Mouse (Mus musculus): ENCODE measurements around the gene Tex45.

DNA sequence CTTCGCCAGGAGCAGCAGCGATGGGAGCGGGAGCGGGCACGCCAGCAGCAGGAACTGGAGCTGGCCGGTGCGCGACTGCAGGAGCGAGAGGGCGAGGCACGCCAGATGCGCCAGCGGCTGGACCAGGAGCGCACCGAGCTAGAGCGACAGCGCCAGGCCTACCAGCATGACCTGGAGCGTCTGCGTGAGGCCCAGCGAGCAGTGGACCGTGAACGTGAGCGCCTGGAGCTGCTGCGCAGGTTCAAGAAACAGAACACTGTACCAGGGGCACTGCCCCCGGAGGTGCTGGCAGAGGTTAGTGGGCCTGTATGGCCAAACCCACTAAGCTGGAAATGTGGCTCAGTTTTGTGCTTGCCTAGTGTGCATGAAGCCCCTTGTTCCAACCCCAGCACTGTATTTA is 18.7 kb upstream of the Tex45 start:
- no peak for TF ChIP-seq CTCF (conservative IDR thresholded peaks at IDR 0.05; ENCODE audit: low read length)
- no peak for TF ChIP-seq NANOG (IDR thresholded peaks at IDR 0.05; ENCODE audit: borderline replicate concordance, low read length)
- TF ChIP-seq POU5F1 (IDR thresholded peaks at IDR 0.05; ENCODE audit: borderline replicate concordance, low read length), result no peak

All from E14TG2a.4 (cell line).